Mouse (Mus musculus) embryo, embryonic 9.5 days (tissue): ENCODE results near the gene Rgs12.

Experiments
- DNase-seq: peaks from one replicate; pipeline ENCODE4 v3.0.0-alpha.2; 2017; ENCODE audit errors: extremely low spot score

Gene Rgs12

GRCm38 (mm10) chr5:34981734-34982133 is 32.5 kb downstream of the Rgs12 start:
- DNase-seq = no peak

GRCm38 (mm10) chr5:34984933-34985332 is 35.7 kb downstream of the Rgs12 start:
- no peak for DNase-seq

- peak; percentile 65 for DNase-seq
Observed at GRCm38 (mm10) chr5:34985867-34986266, 36.6 kb downstream of the Rgs12 start.

GRCm38 (mm10) chr5:34987396-34987795 is 38.2 kb downstream of the Rgs12 start:
- DNase-seq = no peak

GRCm38 (mm10) chr5:34988690-34989089 is 39.4 kb downstream of the Rgs12 start:
- no peak for DNase-seq

- no peak for DNase-seq
Observed at GRCm38 (mm10) chr5:34989321-34989772, 40.1 kb downstream of the Rgs12 start.

- DNase-seq = no peak
Observed at GRCm38 (mm10) chr5:34998754-34999153, 49.5 kb downstream of the Rgs12 start.

GRCm38 (mm10) chr5:34999281-34999680 is 50.0 kb downstream of the Rgs12 start:
- no peak for DNase-seq

GRCm38 (mm10) chr5:35000323-35000722 is 51.1 kb downstream of the Rgs12 start:
- no peak for DNase-seq

GRCm38 (mm10) chr5:35001144-35001543 is 51.9 kb downstream of the Rgs12 start:
- no peak for DNase-seq

- no peak for DNase-seq
Observed at GRCm38 (mm10) chr5:35003611-35004162, 54.4 kb downstream of the Rgs12 start.

- DNase-seq = no peak
Observed at GRCm38 (mm10) chr5:35004769-35005168, 55.5 kb downstream of the Rgs12 start.

GRCm38 (mm10) chr5:35005659-35006058 is 56.4 kb downstream of the Rgs12 start:
- no peak for DNase-seq

- no peak for DNase-seq
Observed at GRCm38 (mm10) chr5:35006599-35006998, 57.4 kb downstream of the Rgs12 start.

GRCm38 (mm10) chr5:35009163-35009562 is 59.9 kb downstream of the Rgs12 start:
- DNase-seq = no peak

- DNase-seq = no peak
Observed at GRCm38 (mm10) chr5:35010656-35011055, 61.4 kb downstream of the Rgs12 start.

- no peak for DNase-seq
Observed at GRCm38 (mm10) chr5:35011156-35011923, 62.1 kb downstream of the Rgs12 start.

GRCm38 (mm10) chr5:35014036-35014435 is 64.8 kb downstream of the Rgs12 start:
- no peak for DNase-seq

- no peak for DNase-seq
Observed at GRCm38 (mm10) chr5:35019673-35020300, 70.5 kb downstream of the Rgs12 start.

GRCm38 (mm10) chr5:35020410-35021241 is 71.4 kb downstream of the Rgs12 start:
- DNase-seq = no peak

GRCm38 (mm10) chr5:35024975-35025374 is 75.7 kb downstream of the Rgs12 start:
- DNase-seq = peak; percentile 53

GRCm38 (mm10) chr5:35029303-35029702 is 80.1 kb downstream of the Rgs12 start:
- DNase-seq = no peak
